Comparison of ENCODE assay signal across 20 mouse cellular contexts in genomic region chr7:74876667-74877066, GRCm38 (mm10).
DNase-seq lines count a peak whose midpoint lies in the region.
"Had no signal": no experiment of that assay in that cellular context is flagged by ENCODE, and none has a peak within 500 bp of the region (broad histone marks: within the 10 kb centered on the region; RNA-seq: fewer than 3 reads in every experiment).

No protein-coding gene starts in this region.

- DNase-seq in frontal cortex, adult 2 months (ENCODE audit: extremely low spot score in 1 of 2, low spot score in 1 of 2): peak; percentile 22 to 47
- no peak for DNase-seq in frontal cortex, postnatal 25 days (ENCODE audit: low spot score in 2 of 2)
- peak; percentile 12 to 14 for DNase-seq in left cerebral cortex, postnatal 36 days (ENCODE audit: low spot score in 2 of 2)
- no peak for DNase-seq in left cerebral cortex, adult 11 months (ENCODE audit: low spot score)
- DNase-seq in layer of hippocampus, adult 18-20 months (ENCODE audit: low spot score in 2 of 2): peak; percentile 28 to 75
- peak; percentile 17 to 40 for DNase-seq in layer of hippocampus, postnatal 36 days
- DNase-seq in embryo, embryonic 9.5 days (ENCODE audit: extremely low spot score): no peak
- DNase-seq: adrenal gland, postnatal 10 days; cerebellum, adult 11 months; cerebellum, adult 9-11 months; embryo, embryonic 11 days; gastrocnemius, postnatal 25 days; heart, adult 11 months; kidney, adult 9 months; kidney, postnatal 25 days; liver, embryonic 13.5 days; lung, adult 18-20 months; lung, postnatal 4 days; thymus, adult 2 months; thymus, postnatal 36 days had no signal

- intact Hi-C loops in left cerebral cortex, postnatal 36 days (cut with DNase I): no loop called here

Comparison
In these comparisons a context has a peak if more than half of its experiments do, and no peak if none do; other contexts are left out.
1. DNase-seq: peak in frontal cortex, adult 2 months (2 of 2), left cerebral cortex, postnatal 36 days (2 of 2), layer of hippocampus, adult 18-20 months (2 of 2) and layer of hippocampus, postnatal 36 days (2 of 2); none in frontal cortex, postnatal 25 days (0 of 2), left cerebral cortex, adult 11 months (single experiment) and embryo, embryonic 9.5 days (single experiment).